Mouse (Mus musculus) cerebellum, adult 2 months (tissue): ENCODE measurements around the gene Fabp2.

Experiments
- CTCF ChIP-seq: fragments of 200-500 bp; IDR thresholded peaks from 2 replicates; pipeline ENCODE4 v1.5.1; 2011; ENCODE audit warnings: low read depth, mild to moderate bottlenecking, control low read depth, low read length, moderate library complexity, borderline replicate concordance; ENCODE audit not compliant: insufficient read depth
- POLR2A ChIP-seq: fragments of 200-500 bp; IDR thresholded peaks from 2 replicates; pipeline ENCODE4 v1.6.1; 2011; ENCODE audit warnings: low read length, control low read depth, borderline replicate concordance; ENCODE audit not compliant: insufficient read depth

DNA sequence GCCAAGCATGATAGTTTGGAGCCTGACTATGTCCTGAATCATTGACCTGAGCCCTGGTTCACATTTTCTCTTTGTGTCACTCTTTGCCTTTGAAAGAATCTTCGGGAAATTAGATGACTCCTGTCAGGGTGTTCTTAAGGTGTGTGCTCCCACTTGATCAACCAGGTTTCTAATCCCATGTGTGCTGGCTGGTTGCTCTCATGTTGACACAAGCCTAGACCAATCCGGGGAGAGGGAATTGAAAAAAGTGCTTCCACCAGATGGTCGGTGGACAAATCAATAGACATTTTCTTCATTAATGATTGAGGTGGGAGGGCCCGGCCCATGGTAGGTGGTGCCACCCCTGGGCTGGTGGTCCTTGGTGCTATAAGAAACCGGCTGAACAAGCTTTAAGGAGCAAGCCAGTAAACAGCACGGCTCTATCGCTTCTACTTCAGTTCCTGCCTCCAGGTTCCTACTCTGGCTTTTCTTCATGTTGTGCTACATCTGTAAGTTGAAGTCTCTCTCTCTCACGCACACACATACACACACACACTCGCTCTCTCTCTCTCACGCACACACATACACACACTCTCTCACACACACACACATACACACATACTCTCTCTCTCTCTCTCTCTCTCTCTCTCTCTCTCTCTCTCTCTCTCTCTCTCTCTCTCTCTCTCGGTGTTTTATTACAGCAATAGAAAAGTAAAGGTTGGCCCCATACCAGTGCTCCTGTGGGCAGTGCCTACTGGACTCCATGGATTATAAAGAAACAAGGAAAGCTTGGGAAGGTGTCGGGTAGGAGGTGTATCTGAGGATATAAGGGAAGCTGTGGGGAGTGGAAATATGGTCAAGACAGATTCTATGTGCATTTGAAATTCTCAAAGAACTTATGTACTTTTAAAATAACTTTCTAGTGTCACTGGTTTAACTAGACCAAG, 34.0 kb upstream of the Fabp2 start:
- TF ChIP-seq POLR2A (no peak), CTCF (no peak)
